Mouse (Mus musculus) activated CD4-positive, CD25-positive, alpha-beta regulatory T cell, adult 4 months (primary cell): ENCODE data around the gene Atrn. TPM values are rescaled to one million over a fixed set of nuclear protein-coding genes. Genes with fewer than 3 reads are reported as not detected.

ENCODE experiments used
- ATAC-seq: one replicate; pipeline ENCODE4 v1.8.0; 2017
- polyA plus RNA-seq, 2 experiments: library from polyadenylated mRNA; unstranded; fragments of 100-300 nt; shearing (Covaris generic); gene quantifications; one replicate each; pipeline ENCODE4 v1.2.1; 2017

Gene Atrn
- 1 to 10 TPM; 4.6 to 6.2 TPM for polyA plus RNA-seq

GRCm38 (mm10) chr2:130905751-130906583, at the start of gene Atrn, which contains the start of gene 4930402H24Rik:
Atrn (plus strand) TSS chr2:130906495.
4930402H24Rik (minus strand) TSS chr2:130906406.
- ATAC-seq, result peak; percentile 94

GRCm38 (mm10) chr2:130862091-130862490, 44.2 kb upstream of the Atrn start:
- no peak for ATAC-seq

- no peak for ATAC-seq
Observed at GRCm38 (mm10) chr2:130870916-130871315, 35.4 kb upstream of the Atrn start.

- ATAC-seq, result no peak
Observed at GRCm38 (mm10) chr2:130877376-130877775, 28.9 kb upstream of the Atrn start.

- ATAC-seq, result no peak
Observed at GRCm38 (mm10) chr2:130886983-130887382, 19.3 kb upstream of the Atrn start.

- ATAC-seq, result no peak
Observed at GRCm38 (mm10) chr2:130887456-130887855, 18.8 kb upstream of the Atrn start.

- ATAC-seq, result no peak
Observed at GRCm38 (mm10) chr2:130896944-130897343, 9.4 kb upstream of the Atrn start.

GRCm38 (mm10) chr2:130897856-130898255, 8.4 kb upstream of the Atrn start:
- ATAC-seq, result no peak

- ATAC-seq, result no peak
Observed at GRCm38 (mm10) chr2:130898783-130899182, 7.5 kb upstream of the Atrn start.

- peak; percentile 8 for ATAC-seq
Observed at GRCm38 (mm10) chr2:130906584-130907315, 455 bp downstream of the Atrn start.

GRCm38 (mm10) chr2:130911691-130912090, 5.4 kb downstream of the Atrn start:
- ATAC-seq, result no peak

- ATAC-seq, result no peak
Observed at GRCm38 (mm10) chr2:130914873-130915272, 8.6 kb downstream of the Atrn start.

GRCm38 (mm10) chr2:130916521-130917147, 10.3 kb downstream of the Atrn start:
- ATAC-seq, result no peak

GRCm38 (mm10) chr2:130917686-130918085, 11.4 kb downstream of the Atrn start:
- no peak for ATAC-seq

GRCm38 (mm10) chr2:130919062-130919593, 12.8 kb downstream of the Atrn start:
- ATAC-seq, result no peak

- ATAC-seq, result no peak
Observed at GRCm38 (mm10) chr2:130924950-130925349, 18.7 kb downstream of the Atrn start.

GRCm38 (mm10) chr2:130928031-130928430, 21.7 kb downstream of the Atrn start:
- ATAC-seq, result no peak

- ATAC-seq, result no peak
Observed at GRCm38 (mm10) chr2:130928530-130928929, 22.2 kb downstream of the Atrn start.

GRCm38 (mm10) chr2:130929994-130930393, 23.7 kb downstream of the Atrn start:
- ATAC-seq, result no peak

- no peak for ATAC-seq
Observed at GRCm38 (mm10) chr2:130932865-130933264, 26.6 kb downstream of the Atrn start.

- no peak for ATAC-seq
Observed at GRCm38 (mm10) chr2:130949781-130950180, 43.5 kb downstream of the Atrn start.

- peak; percentile 72 for ATAC-seq
Observed at GRCm38 (mm10) chr2:130950548-130950947, 44.3 kb downstream of the Atrn start.

- ATAC-seq, result no peak
Observed at GRCm38 (mm10) chr2:130958906-130959305, 52.6 kb downstream of the Atrn start.
